Mouse (Mus musculus): ENCODE results near the gene Rab37. TPM values are rescaled to one million over a fixed set of nuclear protein-coding genes. Genes with fewer than 3 reads are reported as not detected.

Gene Rab37
- polyA plus RNA-seq, 1 experiment from 2014 or later = 1.5 TPM

- Histone ChIP-seq H3K27ac (no peak overlapping the region), H3K9ac (no peak overlapping the region), H3K4me1 (peaks cover 5% of the 10 kb centered on the region; the same call in 1 of the 2 replicates), H3K4me2 (replicated peaks) (no peak overlapping the region), H3K4me3 (no peak overlapping the region), H3K27me3 (0 out of 2 replicates have a peak, but pooled peaks cover 3% of the 10 kb centered on the region), H3K9me3 (replicated peaks) (no peaks in the 10 kb centered on the region), H3K36me3 (no peaks in the 10 kb centered on the region)
- 34% methylated on average over 4 of the region's 4 CpGs for WGBS
- no peak for ATAC-seq (ENCODE audit: low FRiP score)
Observed at GRCm38 (mm10) chr11:115107403-115107916, 16.2 kb downstream of the Rab37 start.

GRCm38 (mm10) chr11:115108176-115108575, 16.9 kb downstream of the Rab37 start:
- no peak overlapping the region for H3K4me2 ChIP-seq (replicated peaks)
- no peaks in the 10 kb centered on the region for H3K9me3 ChIP-seq (replicated peaks)
- no peaks in the 10 kb centered on the region for H3K36me3 ChIP-seq
- H3K27ac ChIP-seq = no peak overlapping the region
- WGBS = 92% methylated on average over 8 of the region's 8 CpGs
- no peak overlapping the region for H3K4me3 ChIP-seq
- peaks cover 5% of the 10 kb centered on the region; the same call in 1 of the 2 replicates for H3K4me1 ChIP-seq
- no peak for ATAC-seq (ENCODE audit: low FRiP score)
- no peak overlapping the region for H3K9ac ChIP-seq
- 0 out of 2 replicates have a peak, but pooled peaks cover 3% of the 10 kb centered on the region for H3K27me3 ChIP-seq

GRCm38 (mm10) chr11:115110271-115110670, 19.0 kb downstream of the Rab37 start:
- 0 out of 2 replicates have a peak, but pooled peaks cover 3% of the 10 kb centered on the region for H3K27me3 ChIP-seq
- H3K9ac ChIP-seq = no peak overlapping the region
- peaks cover 5% of the 10 kb centered on the region; the same call in 1 of the 2 replicates for H3K4me1 ChIP-seq
- 85% methylated on average over 3 of the region's 5 CpGs for WGBS
- no peak overlapping the region for H3K27ac ChIP-seq
- H3K9me3 ChIP-seq (replicated peaks) = no peaks in the 10 kb centered on the region
- no peak overlapping the region for H3K4me2 ChIP-seq (replicated peaks)
- no peak overlapping the region for H3K4me3 ChIP-seq
- no peaks in the 10 kb centered on the region for H3K36me3 ChIP-seq
- no peak for ATAC-seq (ENCODE audit: low FRiP score)

GRCm38 (mm10) chr11:115112196-115112595, 21.0 kb downstream of the Rab37 start:
- no peak overlapping the region for H3K4me2 ChIP-seq (replicated peaks)
- no peak for ATAC-seq (ENCODE audit: low FRiP score)
- 58% methylated on average over 3 of the region's 3 CpGs for WGBS
- no peak overlapping the region for H3K9ac ChIP-seq
- H3K4me3 ChIP-seq = no peak overlapping the region
- H3K27me3 ChIP-seq = 0 out of 2 replicates have a peak, but pooled peaks cover 4% of the 10 kb centered on the region
- no peaks in the 10 kb centered on the region for H3K36me3 ChIP-seq
- no peaks in the 10 kb centered on the region for H3K9me3 ChIP-seq (replicated peaks)
- H3K27ac ChIP-seq = no peak overlapping the region
- H3K4me1 ChIP-seq = peaks cover 2% of the 10 kb centered on the region; the same call in 1 of the 2 replicates

GRCm38 (mm10) chr11:115119409-115119808, 28.2 kb downstream of the Rab37 start:
- 80% methylated on average over 9 of the region's 9 CpGs for WGBS

GRCm38 (mm10) chr11:115128483-115128882, 37.3 kb downstream of the Rab37 start:
- Histone ChIP-seq H3K4me3 (no peak overlapping the region), H3K27me3 (no peaks in the 10 kb centered on the region), H3K36me3 (no peaks in the 10 kb centered on the region), H3K27ac (no peak overlapping the region), H3K9ac (no peak overlapping the region), H3K4me2 (replicated peaks) (no peak overlapping the region), H3K4me1 (no peaks in the 10 kb centered on the region), H3K9me3 (replicated peaks) (no peaks in the 10 kb centered on the region)
- no peak for ATAC-seq (ENCODE audit: low FRiP score)
- WGBS = 84% methylated on average over 4 of the region's 4 CpGs

More at GRCm38 (mm10) chr11:115119409-115119808, 28.2 kb downstream of the Rab37 start:
- H3K4me1 ChIP-seq = no peaks in the 10 kb centered on the region
- H3K4me2 ChIP-seq (replicated peaks) = no peak overlapping the region
- 0 out of 2 replicates have a peak, but pooled peaks cover 4% of the 10 kb centered on the region for H3K27me3 ChIP-seq
- H3K4me3 ChIP-seq = no peak overlapping the region
- H3K9ac ChIP-seq = no peak overlapping the region
- no peak overlapping the region for H3K27ac ChIP-seq
- no peaks in the 10 kb centered on the region for H3K36me3 ChIP-seq
- H3K9me3 ChIP-seq (replicated peaks) = no peaks in the 10 kb centered on the region
- no peak for ATAC-seq (ENCODE audit: low FRiP score)

GRCm38 (mm10) chr11:115129508-115130126, 38.4 kb downstream of the Rab37 start:
- Histone ChIP-seq H3K27ac (no peak overlapping the region), H3K27me3 (no peaks in the 10 kb centered on the region), H3K9ac (no peak overlapping the region), H3K4me2 (replicated peaks) (no peak overlapping the region), H3K36me3 (no peaks in the 10 kb centered on the region), H3K9me3 (replicated peaks) (no peaks in the 10 kb centered on the region), H3K4me3 (no peak overlapping the region), H3K4me1 (no peaks in the 10 kb centered on the region)
- 92% methylated on average over 13 of the region's 13 CpGs for WGBS
- no peak for ATAC-seq (ENCODE audit: low FRiP score)

- Histone ChIP-seq H3K4me2 (replicated peaks) (no peak overlapping the region), H3K4me3 (no peak overlapping the region), H3K4me1 (no peaks in the 10 kb centered on the region), H3K9me3 (replicated peaks) (no peaks in the 10 kb centered on the region), H3K36me3 (no peaks in the 10 kb centered on the region), H3K27me3 (no peaks in the 10 kb centered on the region), H3K27ac (no peak overlapping the region), H3K9ac (no peak overlapping the region)
- 82% methylated on average over 8 of the region's 8 CpGs for WGBS
- ATAC-seq (ENCODE audit: low FRiP score) = no peak
Observed at GRCm38 (mm10) chr11:115131768-115132381, 40.6 kb downstream of the Rab37 start.

- no peak for ATAC-seq (ENCODE audit: low FRiP score)
- no peaks in the 10 kb centered on the region for H3K4me1 ChIP-seq
- 87% methylated on average over 8 of the region's 8 CpGs for WGBS
- no peaks in the 10 kb centered on the region for H3K27me3 ChIP-seq
- no peaks in the 10 kb centered on the region for H3K36me3 ChIP-seq
- H3K9me3 ChIP-seq (replicated peaks) = no peaks in the 10 kb centered on the region
- H3K4me2 ChIP-seq (replicated peaks) = no peak within 1 kb of the TSS
- H3K9ac ChIP-seq = no peak within 1 kb of the TSS
- H3K4me3 ChIP-seq = no peak within 1 kb of the TSS
- no peak within 1 kb of the TSS for H3K27ac ChIP-seq
Observed at GRCm38 (mm10) chr11:115133800-115134199, 42.6 kb downstream of the Rab37 start, which contains the start of gene Cd300lf. Cd300lf (minus strand) TSS chr11:115133992.

- Histone ChIP-seq H3K27me3 (peaks cover 3% of the 10 kb centered on the region; the same call in 1 of the 2 replicates), H3K27ac (no peak overlapping the region), H3K4me1 (no peaks in the 10 kb centered on the region), H3K9ac (no peak overlapping the region), H3K9me3 (replicated peaks) (no peaks in the 10 kb centered on the region), H3K36me3 (no peaks in the 10 kb centered on the region), H3K4me3 (no peak overlapping the region), H3K4me2 (replicated peaks) (no peak overlapping the region)
- 82% methylated on average over 5 of the region's 5 CpGs for WGBS
- no peak for ATAC-seq (ENCODE audit: low FRiP score)
Observed at GRCm38 (mm10) chr11:115138597-115139262, 47.5 kb downstream of the Rab37 start.

GRCm38 (mm10) chr11:115141970-115142369, 50.7 kb downstream of the Rab37 start:
- Histone ChIP-seq H3K27ac (no peak overlapping the region), H3K4me2 (replicated peaks) (no peak overlapping the region), H3K9me3 (replicated peaks) (no peaks in the 10 kb centered on the region), H3K4me1 (no peaks in the 10 kb centered on the region), H3K36me3 (no peaks in the 10 kb centered on the region), H3K9ac (no peak overlapping the region), H3K4me3 (no peak overlapping the region), H3K27me3 (peaks cover 3% of the 10 kb centered on the region; the same call in 1 of the 2 replicates)
- no peak for ATAC-seq (ENCODE audit: low FRiP score)
- 96% methylated on average over 2 of the region's 2 CpGs for WGBS

GRCm38 (mm10) chr11:115147813-115148212, 56.6 kb downstream of the Rab37 start:
- no peaks in the 10 kb centered on the region for H3K9me3 ChIP-seq (replicated peaks)
- no peak overlapping the region for H3K9ac ChIP-seq
- WGBS = 84% methylated on average over 4 of the region's 4 CpGs
- no peak for ATAC-seq (ENCODE audit: low FRiP score)
- H3K4me2 ChIP-seq (replicated peaks) = no peak overlapping the region
- H3K27me3 ChIP-seq = peaks cover 5% of the 10 kb centered on the region
- peaks cover 12% of the 10 kb centered on the region; the same call in 1 of the 2 replicates for H3K4me1 ChIP-seq
- H3K36me3 ChIP-seq = no peaks in the 10 kb centered on the region
- no peak overlapping the region for H3K27ac ChIP-seq
- no peak overlapping the region for H3K4me3 ChIP-seq

Measured in hindbrain, embryonic 12.5 days (tissue).